In genomic region chr10:114041991-114042390, GRCm38 (mm10) we compare ENCODE assay signal across 20 mouse cellular contexts.
"Had no signal": no experiment of that assay in that cellular context is flagged by ENCODE, and none has a peak within 500 bp of the region (broad histone marks: within the 10 kb centered on the region; RNA-seq: fewer than 3 reads in every experiment).

No protein-coding gene starts in this region.

- H3K27ac ChIP-seq: layer of hippocampus, adult 2 months; limb, embryonic 10.5 days; limb, embryonic 13.5 days; liver, embryonic 12.5 days; liver, embryonic 15.5 days; lung, embryonic 15.5 days; midbrain, embryonic 10.5 days; midbrain, embryonic 13.5 days had no signal

- H3K9ac ChIP-seq: limb, embryonic 13.5 days; liver, embryonic 12.5 days; liver, embryonic 15.5 days; lung, embryonic 15.5 days; midbrain, embryonic 13.5 days had no signal

- DNase-seq: kidney, adult 9 months; kidney, postnatal 14 days; kidney, postnatal 4 days; layer of hippocampus, adult 9-11 months; liver; lung, adult 18-20 months; lung, postnatal 10 days; lung, postnatal 36 days; thymus, adult 2 months; thymus, postnatal 14 days; thymus, postnatal 4 days had no signal

- H3K9me3 ChIP-seq: limb, embryonic 10.5 days; limb, embryonic 13.5 days; liver, embryonic 12.5 days; liver, embryonic 15.5 days; lung, embryonic 15.5 days; midbrain, embryonic 10.5 days; midbrain, embryonic 13.5 days had no signal

- H3K4me2 ChIP-seq: limb, embryonic 13.5 days; liver, embryonic 12.5 days; liver, embryonic 15.5 days; lung, embryonic 15.5 days; midbrain, embryonic 13.5 days had no signal

- H3K27me3 ChIP-seq: limb, embryonic 13.5 days; liver, embryonic 12.5 days; liver, embryonic 15.5 days; lung, embryonic 15.5 days; megakaryocyte, embryonic 14.5 days; midbrain, embryonic 13.5 days had no signal

- ATAC-seq: liver, embryonic 12.5 days; midbrain, embryonic 13.5 days had no signal

- H3K36me3 ChIP-seq: limb, embryonic 10.5 days; limb, embryonic 13.5 days; liver, embryonic 12.5 days; liver, embryonic 15.5 days; lung, embryonic 15.5 days; midbrain, embryonic 10.5 days; midbrain, embryonic 13.5 days had no signal

- H3K4me1 ChIP-seq: limb, embryonic 10.5 days; limb, embryonic 13.5 days; liver, embryonic 12.5 days; liver, embryonic 15.5 days; lung, embryonic 15.5 days; megakaryocyte, embryonic 14.5 days; midbrain, embryonic 10.5 days; midbrain, embryonic 13.5 days had no signal

- H3K4me3 ChIP-seq: layer of hippocampus, adult 2 months; limb, embryonic 10.5 days; limb, embryonic 13.5 days; liver, embryonic 12.5 days; liver, embryonic 15.5 days; lung, embryonic 15.5 days; megakaryocyte, embryonic 14.5 days; midbrain, embryonic 10.5 days; midbrain, embryonic 13.5 days had no signal
